Mouse (Mus musculus): ENCODE data around the gene Alyref2. TPM values are rescaled to one million over a fixed set of nuclear protein-coding genes. Genes with fewer than 3 reads are reported as not detected.
"Not testable (repeated sequence)": the region's sequence is repeated elsewhere in the genome, so short reads cannot be mapped to it uniquely, and the experiment has no call there.

Gene Alyref2
- total RNA-seq (2021) = 1 to 10 TPM; 4.4 to 4.5 TPM

GRCm38 (mm10) chr1:171503250-171503591 is at the start of gene Alyref2:
Gene Alyref2 (plus strand): TSS chr1:171503478.
- intact Hi-C loops (cut with DNase I) = loop anchor here (1.0 kb wide), 1 partner anchor 64 kb away; no protein-coding TSS in a partner anchor

GRCm38 (mm10) chr1:171454926-171455325 is 48.4 kb upstream of the Alyref2 start:
- intact Hi-C loops (cut with DNase I) = no loop called here
- no peak for DNase-seq

More at GRCm38 (mm10) chr1:171503250-171503591, at the start of gene Alyref2:
- peak; percentile 97 for DNase-seq

- intact Hi-C loops (cut with DNase I) = no loop called here
- DNase-seq = no peak
Measured at GRCm38 (mm10) chr1:171457568-171457967, 45.7 kb upstream of the Alyref2 start.

- intact Hi-C loops (cut with DNase I) = no loop called here
- no peak for DNase-seq
Measured at GRCm38 (mm10) chr1:171459791-171460190, 43.5 kb upstream of the Alyref2 start.

DNA sequence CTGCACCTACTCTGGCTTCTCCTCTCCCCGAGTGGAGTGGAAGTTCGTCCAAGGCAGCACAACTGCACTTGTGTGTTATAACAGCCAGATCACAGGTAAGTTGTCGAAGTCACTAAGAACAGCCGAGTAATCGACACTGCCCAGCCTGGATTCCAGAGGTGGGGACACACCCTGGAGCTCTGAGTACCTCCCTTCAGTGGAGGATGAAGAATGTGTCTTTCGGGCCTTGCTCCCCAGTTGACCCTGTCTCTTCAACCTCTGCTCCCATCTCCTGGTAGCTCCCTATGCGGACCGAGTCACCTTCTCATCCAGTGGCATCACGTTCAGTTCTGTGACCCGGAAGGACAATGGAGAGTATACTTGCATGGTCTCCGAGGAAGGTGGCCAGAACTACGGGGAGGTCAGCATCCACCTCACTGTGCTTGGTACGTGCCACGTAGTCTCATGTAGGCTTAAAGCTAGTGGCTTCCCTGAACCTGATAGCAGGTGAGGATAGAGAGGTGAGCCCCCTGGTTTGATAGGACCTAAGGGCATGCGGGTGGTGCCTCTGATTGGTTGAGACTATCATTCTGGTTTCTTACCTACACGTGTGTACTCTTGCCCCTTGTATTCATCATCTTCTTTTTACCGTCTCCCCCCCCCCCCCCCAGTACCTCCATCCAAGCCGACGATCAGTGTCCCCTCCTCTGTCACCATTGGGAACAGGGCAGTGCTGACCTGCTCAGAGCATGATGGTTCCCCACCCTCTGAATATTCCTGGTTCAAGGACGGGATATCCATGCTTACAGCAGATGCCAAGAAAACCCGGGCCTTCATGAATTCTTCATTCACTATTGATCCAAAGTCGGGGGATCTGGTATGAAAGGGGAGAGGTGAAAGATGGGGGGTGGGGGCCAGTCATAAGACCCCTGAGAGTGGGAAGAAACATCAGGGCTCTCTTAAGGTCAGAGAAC is 42.5 kb upstream of the Alyref2 start:
- DNase-seq = no peak
- intact Hi-C loops (cut with DNase I) = no loop called here

GRCm38 (mm10) chr1:171463133-171463532 is 40.1 kb upstream of the Alyref2 start:
- no peak for DNase-seq
- intact Hi-C loops (cut with DNase I) = no loop called here

DNA sequence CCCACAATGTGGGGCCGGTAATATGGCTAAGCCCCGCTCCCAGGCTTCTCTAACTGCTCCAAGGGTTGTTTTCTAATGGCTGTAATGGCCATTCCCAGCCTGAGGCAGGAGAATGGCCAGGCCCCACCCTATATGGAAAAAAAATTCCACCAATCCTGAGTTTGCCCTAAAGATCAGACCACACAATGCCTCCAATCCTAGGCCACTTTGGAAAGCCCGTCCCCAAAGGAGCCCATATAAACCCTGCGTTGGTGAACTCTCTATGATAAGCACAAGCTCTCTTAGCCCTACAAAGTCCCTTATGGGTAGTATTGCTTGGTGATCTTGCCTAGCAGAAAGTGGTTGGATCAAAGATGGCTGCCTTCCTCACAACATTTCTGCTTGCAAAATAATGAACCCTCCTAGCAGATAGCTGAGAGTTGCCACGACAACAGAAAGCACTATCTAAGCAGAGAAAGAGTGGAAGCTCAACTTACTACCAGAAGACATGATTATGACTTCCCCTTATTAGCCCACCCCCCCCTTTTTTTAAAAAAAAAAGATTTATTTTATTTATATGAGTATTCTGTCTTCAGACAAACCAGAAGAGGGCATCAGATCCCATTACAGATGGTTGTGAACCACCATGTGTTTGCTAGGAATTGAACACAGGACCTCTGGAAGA is 37.4 kb upstream of the Alyref2 start:
- no peak for DNase-seq
- intact Hi-C loops (cut with DNase I) = no loop called here

DNA sequence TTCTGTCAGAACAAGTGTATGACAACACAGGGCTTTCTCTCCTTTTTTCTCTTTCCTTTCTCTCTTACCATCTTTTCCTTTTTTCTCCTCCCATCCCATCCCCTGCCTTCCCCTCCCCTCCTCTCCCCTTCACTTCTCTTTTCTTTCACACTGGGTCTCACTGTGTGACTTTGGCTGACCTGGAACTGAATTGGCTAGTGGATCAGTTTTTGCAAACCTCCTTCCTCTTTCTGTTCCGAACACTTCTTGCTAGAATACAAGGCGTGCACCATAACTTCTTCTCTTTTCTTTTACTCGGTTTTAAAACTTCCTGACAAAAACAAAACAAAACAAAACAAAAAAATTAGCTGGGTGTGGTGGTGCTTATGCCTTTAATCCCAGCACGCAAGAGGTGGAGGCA is 36.7 kb upstream of the Alyref2 start:
- intact Hi-C loops (cut with DNase I) = no loop called here
- DNase-seq = peak in 1 of 2 experiments; percentile 4

DNA sequence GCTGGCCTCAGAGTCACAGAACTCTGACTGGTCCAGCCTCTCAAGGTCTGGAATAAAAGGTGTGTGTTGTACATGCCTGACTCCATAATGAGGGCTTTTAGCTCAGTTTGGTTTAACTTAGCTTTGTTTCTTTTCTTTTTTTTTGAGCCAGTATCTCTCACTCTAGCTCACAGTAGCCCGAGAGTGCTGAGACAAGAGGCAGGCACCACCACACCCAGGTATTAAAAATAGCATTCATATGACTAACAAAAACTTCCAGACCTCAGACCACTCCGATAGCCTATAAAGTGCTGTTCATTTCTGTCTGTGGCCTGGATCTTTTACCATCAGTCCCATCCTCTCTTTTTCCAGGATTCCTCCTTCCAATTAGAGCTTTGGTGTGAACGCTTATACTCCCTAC is 33.6 kb upstream of the Alyref2 start:
- intact Hi-C loops (cut with DNase I) = loop anchor here (2.0 to 10.0 kb wide), 2 partner anchors 31 to 355 kb away; partner anchors contain the start of gene Cfap126
- no peak for DNase-seq

- DNase-seq = peak; percentile 60 to 78
- intact Hi-C loops (cut with DNase I) = loop anchor here (2.0 to 10.0 kb wide), 2 partner anchors 32 to 356 kb away; partner anchors contain the start of gene Cfap126
Measured at GRCm38 (mm10) chr1:171470371-171470871, 32.9 kb upstream of the Alyref2 start.

GRCm38 (mm10) chr1:171470896-171471295 is 32.4 kb upstream of the Alyref2 start:
- intact Hi-C loops (cut with DNase I) = loop anchor here (2.0 to 10.0 kb wide), 2 partner anchors 32 to 356 kb away; partner anchors contain the start of gene Cfap126
- no peak for DNase-seq

- intact Hi-C loops (cut with DNase I) = loop anchor here (2.0 to 10.0 kb wide), 2 partner anchors 33 to 357 kb away; partner anchors contain the start of gene Cfap126
- DNase-seq = no peak
Measured at GRCm38 (mm10) chr1:171471452-171471851, 31.8 kb upstream of the Alyref2 start.

DNA sequence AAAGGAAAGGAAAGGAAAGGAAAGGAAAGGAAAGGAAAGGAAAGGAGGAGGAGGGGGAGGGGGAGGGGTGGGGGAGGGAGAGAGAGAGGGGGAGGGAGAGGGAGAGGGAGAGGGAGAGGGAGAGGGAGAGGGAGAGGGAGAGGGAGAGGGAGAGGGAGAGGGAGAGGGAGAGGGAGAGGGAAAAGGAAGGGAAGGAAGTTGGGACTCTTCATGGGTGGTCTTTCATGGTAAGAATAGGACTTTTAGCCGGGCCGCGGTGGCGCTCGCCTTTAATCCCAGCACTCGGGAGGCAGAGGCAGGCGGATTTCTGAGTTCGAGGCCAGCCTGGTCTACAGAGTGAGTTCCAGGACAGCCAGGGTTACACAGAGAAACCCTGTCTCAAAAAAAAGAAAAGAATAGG is 31.3 kb upstream of the Alyref2 start:
- DNase-seq = not testable (repeated sequence)
- intact Hi-C loops (cut with DNase I) = loop anchor here (2.0 to 10.0 kb wide), 2 partner anchors 33 to 357 kb away; partner anchors contain the start of gene Cfap126

DNA sequence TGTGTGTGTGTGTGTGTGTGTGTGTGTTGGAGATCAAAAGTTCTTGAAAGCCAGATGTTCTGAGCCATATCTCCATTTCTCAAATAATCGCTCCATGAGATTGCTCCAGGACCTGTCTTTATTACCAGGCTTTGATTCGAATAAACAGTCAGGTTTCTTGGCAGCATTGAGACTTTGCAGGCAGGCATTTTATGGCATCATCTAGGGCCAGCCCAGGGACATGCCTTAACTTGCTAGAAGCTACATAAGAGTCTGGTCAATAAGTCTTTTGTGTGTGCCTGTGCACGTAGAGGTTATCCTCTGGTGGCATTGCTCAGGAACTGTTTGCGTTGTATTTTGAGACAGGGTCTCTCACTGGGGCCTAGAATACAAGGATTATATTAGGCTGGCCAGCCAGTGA is 29.8 kb upstream of the Alyref2 start:
- intact Hi-C loops (cut with DNase I) = loop anchor here (10.0 kb wide), 1 partner anchor 359 kb away; the partner anchor contains the start of gene Cfap126
- DNase-seq = no peak

DNA sequence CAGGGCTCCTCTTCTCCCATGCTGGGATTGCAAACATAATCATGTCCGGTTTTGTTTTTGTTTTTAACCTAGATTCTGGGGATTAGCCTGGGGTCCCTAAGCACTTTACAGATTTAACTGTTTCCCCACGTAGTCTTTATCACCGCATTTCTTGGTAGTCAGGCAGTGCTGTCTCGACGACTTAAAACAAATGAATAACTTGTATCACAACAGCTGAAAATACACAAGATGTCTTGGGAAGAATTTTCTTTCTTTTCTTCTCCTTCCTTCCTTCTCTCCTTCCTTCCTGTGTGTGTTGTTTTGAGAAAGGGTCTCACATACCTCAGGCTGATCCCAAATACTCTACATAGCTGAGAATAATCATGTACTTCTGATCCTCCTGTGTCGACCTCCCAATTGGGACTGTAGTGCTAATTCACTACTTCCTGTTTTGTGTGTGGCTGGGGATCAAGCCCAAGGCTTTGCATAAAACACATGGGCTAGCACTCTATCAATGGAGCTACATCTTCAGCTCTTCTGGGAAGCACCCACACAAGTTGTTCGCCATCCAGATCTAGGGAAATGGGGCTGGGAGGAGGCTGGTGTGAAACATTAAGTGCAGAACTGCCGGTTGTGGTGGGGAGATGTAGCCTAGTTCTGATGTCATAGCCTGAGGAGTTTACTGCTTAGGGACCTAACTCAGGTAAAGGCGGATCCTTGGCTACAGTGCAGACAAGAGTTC is 29.2 kb upstream of the Alyref2 start:
- intact Hi-C loops (cut with DNase I) = loop anchor here (10.0 kb wide), 1 partner anchor 359 kb away; the partner anchor contains the start of gene Cfap126
- DNase-seq = no peak

DNA sequence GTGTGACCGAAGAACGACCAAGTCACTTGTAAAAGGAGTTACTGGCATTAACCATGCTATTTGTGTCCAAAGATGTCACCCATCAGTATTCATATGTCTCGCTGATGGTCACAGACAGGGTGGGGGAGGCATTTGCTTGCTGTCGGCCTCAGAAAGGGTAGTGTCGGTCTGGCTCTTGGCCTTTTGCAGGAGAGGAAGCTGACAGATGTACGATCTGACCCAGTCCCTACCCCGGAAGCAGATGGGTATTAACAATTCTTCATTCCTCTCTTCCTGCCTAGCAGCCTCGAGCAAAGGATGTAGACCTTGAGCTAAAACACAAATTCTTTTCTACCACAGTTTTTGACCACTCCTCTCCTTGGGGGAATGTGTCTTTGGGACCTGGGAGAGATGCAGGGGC is 26.2 kb upstream of the Alyref2 start:
- intact Hi-C loops (cut with DNase I) = loop anchor here (5.0 to 10.0 kb wide), 2 partner anchors 65 to 362 kb away; partner anchors contain the start of genes Cfap126 and Usf1

GRCm38 (mm10) chr1:171477758-171478545 is 25.3 kb upstream of the Alyref2 start:
- DNase-seq = no peak
- intact Hi-C loops (cut with DNase I) = loop anchor here (5.0 to 10.0 kb wide), 2 partner anchors 66 to 363 kb away; partner anchors contain the start of genes Cfap126 and Usf1

More for the DNA sequence above, 26.2 kb upstream of the Alyref2 start:
- DNase-seq = no peak

- peak; percentile 75 to 83 for DNase-seq
- intact Hi-C loops (cut with DNase I) = loop anchor here (1.0 to 10.0 kb wide), 4 partner anchors 11 to 364 kb away; partner anchors contain the start of genes Cfap126 and Usf1
Measured at GRCm38 (mm10) chr1:171478968-171479367, 24.3 kb upstream of the Alyref2 start.

- no peak for DNase-seq
- intact Hi-C loops (cut with DNase I) = no loop called here
Measured at GRCm38 (mm10) chr1:171494241-171494640, 9.0 kb upstream of the Alyref2 start.

Measured in heart, postnatal 10 days (tissue).